Comparison of ENCODE assay signal across 8 mouse cellular contexts in the genomic region with DNA sequence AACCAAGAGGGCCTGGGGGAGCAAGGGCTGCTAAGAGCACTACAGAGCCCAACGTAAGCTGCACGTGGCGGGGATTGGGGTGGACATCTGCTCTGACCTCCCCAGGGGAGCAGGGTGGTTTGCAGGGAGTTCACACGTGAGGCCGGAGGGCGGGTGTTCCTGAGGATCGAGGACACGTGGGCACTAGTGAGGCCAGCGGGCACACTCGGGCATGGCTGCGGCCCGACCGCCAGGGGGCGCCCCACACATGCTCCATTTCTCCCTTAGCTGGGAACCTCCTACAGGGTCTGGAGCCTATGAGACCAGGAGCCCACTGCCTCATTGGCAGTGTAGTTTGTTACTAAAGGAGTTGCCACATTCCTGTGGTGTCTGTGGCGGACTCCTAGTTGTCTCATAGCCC. TPM values are rescaled to one million over a fixed set of nuclear protein-coding genes. Genes with fewer than 3 reads are reported as not detected.
DNase-seq lines count a peak whose midpoint lies in the region; ATAC-seq and TF ChIP-seq lines count a peak whose summit lies in the region.

No protein-coding gene starts in this region.

- no peaks in the 10 kb centered on the region for H3K36me3 ChIP-seq in heart, adult 2 months (ENCODE audit: control insufficient read depth, insufficient read depth, low read length)
- H3K36me3 ChIP-seq in liver, embryonic 14.5 days (replicated peaks; ENCODE audit: control insufficient read depth, insufficient read depth, low read depth) = no peaks in the 10 kb centered on the region

- H3K4me3 ChIP-seq in heart, adult 2 months = no peak overlapping the region
- no peak overlapping the region for H3K4me3 ChIP-seq in liver, embryonic 14.5 days (ENCODE audit: insufficient read depth in 1 of 2, low read depth in 2 of 2, low read length in 2 of 2)

- peaks cover 12% of the 10 kb centered on the region for H3K4me1 ChIP-seq in heart, adult 2 months (ENCODE audit: control insufficient read depth, insufficient read depth, low read length)
- peaks cover 0 to 4% of the 10 kb centered on the region in 2 experiments; a peak in 1 of 4 replicates for H3K4me1 ChIP-seq in liver, embryonic 14.5 days (replicated peaks; ENCODE audit: control insufficient read depth in 2 of 2, insufficient read depth in 2 of 2, low read length in 1 of 2)

- 0 out of 2 replicates have a peak, but pooled peaks have one; percentile 100 for TF ChIP-seq CTCF in heart, adult 2 months (IDR thresholded peaks at IDR 0.05)
- TF ChIP-seq CTCF in liver, embryonic 14.5 days (IDR thresholded peaks at IDR 0.05; ENCODE audit: low read depth) = peak; percentile 98

- no peak overlapping the region for H3K4me2 ChIP-seq in liver, embryonic 14.5 days (ENCODE audit: low read depth)

- peak overlapping the region; percentile 10; the same call in 1 of the 2 replicates for H3K9ac ChIP-seq in heart, adult 2 months (ENCODE audit: low read depth, low read length)
- no peak overlapping the region for H3K9ac ChIP-seq in liver, embryonic 14.5 days (replicated peaks)

- WGBS in heart, adult 2 months = 14% methylated on average over 15 of the region's 15 CpGs
- WGBS in liver, embryonic 14.5 days (ENCODE audit: insufficient replicate concordance) = 3% methylated on average over 15 of the region's 15 CpGs

- no peaks in the 10 kb centered on the region for H3K79me2 ChIP-seq in heart, adult 2 months (replicated peaks; ENCODE audit: control insufficient read depth, insufficient read depth, low read length)

- H3K27ac ChIP-seq in heart, adult 2 months = no peak overlapping the region
- no peak overlapping the region for H3K27ac ChIP-seq in liver, embryonic 14.5 days

- peak; percentile 88 to 89 for DNase-seq in B cell, adult 2 months
- DNase-seq in adipocyte (ENCODE audit: low spot score) = peak; percentile 22
- peak; percentile 82 for DNase-seq in embryo, embryonic 11 days
- peak; percentile 77 to 88 for DNase-seq in heart, adult 2 months
- DNase-seq in kidney, postnatal 36 days = peak; percentile 90 to 92
- peak; percentile 38 to 53 (median 41) for DNase-seq in liver, embryonic 14.5 days (ENCODE audit: low read depth in 3 of 3, low spot score in 3 of 3)
- DNase-seq in ovary, postnatal 14 days (ENCODE audit: low spot score) = peak; percentile 84
- peak; percentile 72 for DNase-seq in thymus, postnatal 36 days

- ATAC-seq in liver, embryonic 14.5 days (ENCODE audit: insufficient read depth) = peak; percentile 40

- intact Hi-C loops in heart, adult 2 months (cut with DNase I) = loop anchor here (2.0 to 5.0 kb wide), 2 partner anchors 51 to 162 kb away; no protein-coding TSS in a partner anchor

- no peaks in the 10 kb centered on the region for H3K27me3 ChIP-seq in heart, adult 2 months (ENCODE audit: control insufficient read depth, insufficient read depth, low read length)
- peaks cover 97% of the 10 kb centered on the region for H3K27me3 ChIP-seq in liver, embryonic 14.5 days (ENCODE audit: control insufficient read depth, insufficient read depth, low read length)

- TF ChIP-seq POLR2A in heart, adult 2 months (IDR thresholded peaks at IDR 0.05; ENCODE audit: insufficient read depth, low read depth, low read length) = no peak

- no peaks in the 10 kb centered on the region for H3K9me3 ChIP-seq in liver, embryonic 14.5 days (ENCODE audit: control insufficient read depth, low read length)

- 0 out of 2 replicates have a peak, but pooled peaks have one; percentile 61 for TF ChIP-seq EP300 in heart, adult 2 months (IDR thresholded peaks at IDR 0.05; ENCODE audit: insufficient read depth, low read depth, low read length)
- no peak for TF ChIP-seq EP300 in liver, embryonic 14.5 days (IDR thresholded peaks at IDR 0.05; ENCODE audit: low read depth)

RNA-seq across cellular contexts. Expression of gene Tmem200b, which starts 5.1 kb away (rescaled TPM):
- total RNA-seq in heart, adult 2 months (2021) = 1 to 10 TPM; 7.3 to 7.4 TPM
- polyA plus RNA-seq in heart, adult 2 months (2012; rRNA removed) = 6.9 and 10.4 TPM in 2 replicates
- 0.56 and 0.67 TPM in 2 replicates for polyA plus RNA-seq in liver, embryonic 14.5 days (2012; rRNA removed)
- 0.06 and 0.10 TPM in 2 replicates for polyA plus RNA-seq in liver, embryonic 14.5 days (2014; fragmentation: Nextera tagmentation; extraction: Ambion mirVana)

RNA-seq across cellular contexts. Expression of gene Srsf4, which starts 43.0 kb away (rescaled TPM):
- 10 to 100 TPM; 31.9 to 34.9 TPM for total RNA-seq in heart, adult 2 months (2021)
- 20.4 and 22.4 TPM in 2 replicates for polyA plus RNA-seq in heart, adult 2 months (2012; rRNA removed)
- 35.3 and 43.4 TPM in 2 replicates for polyA plus RNA-seq in liver, embryonic 14.5 days (2012; rRNA removed)
- 45.3 and 55.7 TPM in 2 replicates for polyA plus RNA-seq in liver, embryonic 14.5 days (2014; fragmentation: Nextera tagmentation; extraction: Ambion mirVana)

Comparison
In these comparisons a context has a peak if more than half of its experiments do, and no peak if none do; other contexts are left out.
1. DNase-seq: peak in every context shown above with its lines; median percentile 91 in kidney, postnatal 36 days; 88 in B cell, adult 2 months; 84 in ovary, postnatal 14 days; 82 in heart, adult 2 months; 82 in embryo, embryonic 11 days; 72 in thymus, postnatal 36 days; 41 in liver, embryonic 14.5 days; 22 in adipocyte.